Mouse (Mus musculus) hindbrain, embryonic 16.5 days (tissue): ENCODE measurements at regions not wholly inside any gene's neighbourhood (a gene's known extent, or its start where the extent isn't known, plus 50 kb on each side); places are given as distances from the start of the nearest gene placed in this dataset.

Source experiments
- ATAC-seq: fragments of 200-750 bp; cut with Nextera tagmentation; 2 replicates; pipeline ENCODE4 v1.8.0; 2017; ENCODE audit warnings: moderate TSS enrichment, moderate library complexity
- H3K27ac ChIP-seq: fragments of 300-500 bp; sonication (generic); 2 replicates; pipeline ENCODE4 v1.5.1; 2014; ENCODE audit warnings: low read depth, mild to moderate bottlenecking, control low read depth, low read length, moderate library complexity
- H3K27me3 ChIP-seq: fragments of 300-500 bp; sonication (generic); replicated peaks from 2 replicates; pipeline ENCODE4 v1.6.1; 2014; ENCODE audit warnings: low read length; ENCODE audit not compliant: control insufficient read depth, insufficient read depth
- H3K36me3 ChIP-seq: fragments of 300-500 bp; sonication (generic); 2 replicates; pipeline ENCODE4 v1.6.1; 2014; ENCODE audit warnings: mild to moderate bottlenecking, low read length, moderate library complexity, mixed read lengths; ENCODE audit not compliant: control insufficient read depth, insufficient read depth
- H3K4me1 ChIP-seq: fragments of 300-500 bp; sonication (generic); 2 replicates; pipeline ENCODE4 v1.6.1; 2014; ENCODE audit warnings: low read depth, low read length; ENCODE audit not compliant: control insufficient read depth, insufficient read depth
- H3K4me2 ChIP-seq: fragments of 300-500 bp; sonication (generic); 2 replicates; pipeline ENCODE4 v1.6.1; 2014; ENCODE audit warnings: mild to moderate bottlenecking, low read length, control low read depth, moderate library complexity
- H3K4me3 ChIP-seq: fragments of 300-500 bp; sonication (generic); 2 replicates; pipeline ENCODE4 v1.5.1; 2014; ENCODE audit warnings: mild to moderate bottlenecking, low read length, control low read depth, moderate library complexity
- H3K9ac ChIP-seq: fragments of 300-500 bp; sonication (generic); 2 replicates; pipeline ENCODE4 v1.6.1; 2014; ENCODE audit warnings: low read depth, mild to moderate bottlenecking, control low read depth, low read length, moderate library complexity
- H3K9me3 ChIP-seq: fragments of 300-500 bp; sonication (generic); 2 replicates; pipeline ENCODE4 v1.6.1; 2014; ENCODE audit warnings: mild to moderate bottlenecking, low read length, moderate library complexity; ENCODE audit not compliant: control insufficient read depth
- WGBS: fragments of 180-500 bp; shearing (Covaris S2); extraction: QIAGEN DNeasy Blood & Tissue Kit; methylation state at CpG from one replicate; pipeline ENCODE4 v1.1.7; 2014; 5-methylcytosine and 5-hydroxymethylcytosine counted together

GRCm38 (mm10) chr14:24877853-24878252 lies 390.9 kb downstream of the Rps24 start:
- 59% methylated on average over 3 of the region's 3 CpGs for WGBS
- Histone ChIP-seq H3K27ac (no peak overlapping the region), H3K4me2 (no peak overlapping the region)

GRCm38 (mm10) chr14:24886164-24886563 lies 399.2 kb downstream of the Rps24 start:
- 82% methylated on average over 1 of the region's 1 CpGs for WGBS
- H3K27ac ChIP-seq = no peak overlapping the region
- ATAC-seq = no peak
- H3K9ac ChIP-seq = no peak overlapping the region
- H3K27me3 ChIP-seq = no peaks in the 10 kb centered on the region
- no peak overlapping the region for H3K4me2 ChIP-seq
- no peaks in the 10 kb centered on the region for H3K9me3 ChIP-seq
- no peaks in the 10 kb centered on the region for H3K36me3 ChIP-seq
- H3K4me1 ChIP-seq = no peaks in the 10 kb centered on the region
- no peak overlapping the region for H3K4me3 ChIP-seq

More at GRCm38 (mm10) chr14:24877853-24878252, 390.9 kb downstream of the Rps24 start:
- no peak for ATAC-seq
- Histone ChIP-seq H3K4me1 (peaks cover 10% of the 10 kb centered on the region), H3K9ac (no peak overlapping the region), H3K27me3 (no peaks in the 10 kb centered on the region), H3K9me3 (no peaks in the 10 kb centered on the region), H3K4me3 (no peak overlapping the region), H3K36me3 (no peaks in the 10 kb centered on the region)

- Histone ChIP-seq H3K4me2 (no peak overlapping the region), H3K9me3 (no peaks in the 10 kb centered on the region), H3K36me3 (no peaks in the 10 kb centered on the region), H3K4me1 (no peaks in the 10 kb centered on the region), H3K27ac (no peak overlapping the region), H3K9ac (no peak overlapping the region), H3K4me3 (no peak overlapping the region), H3K27me3 (no peaks in the 10 kb centered on the region)
- WGBS = 86% methylated on average over 8 of the region's 8 CpGs
- ATAC-seq = no peak
Measured at GRCm38 (mm10) chr14:24886896-24887421, 400.0 kb downstream of the Rps24 start.

GRCm38 (mm10) chr14:24890856-24891255 lies 403.9 kb downstream of the Rps24 start:
- H3K27me3 ChIP-seq = no peaks in the 10 kb centered on the region
- H3K27ac ChIP-seq = no peak overlapping the region
- 85% methylated on average over 2 of the region's 2 CpGs for WGBS
- H3K9ac ChIP-seq = no peak overlapping the region
- no peak for ATAC-seq
- H3K9me3 ChIP-seq = no peaks in the 10 kb centered on the region
- no peak overlapping the region for H3K4me2 ChIP-seq
- no peak overlapping the region for H3K4me3 ChIP-seq
- no peaks in the 10 kb centered on the region for H3K4me1 ChIP-seq
- H3K36me3 ChIP-seq = no peaks in the 10 kb centered on the region

- no peak overlapping the region for H3K9ac ChIP-seq
- H3K36me3 ChIP-seq = no peaks in the 10 kb centered on the region
- peaks cover 5% of the 10 kb centered on the region; the same call in 1 of the 2 replicates for H3K9me3 ChIP-seq
- H3K27ac ChIP-seq = no peak overlapping the region
- no peak overlapping the region for H3K4me2 ChIP-seq
- no peak for ATAC-seq
- H3K4me3 ChIP-seq = no peak overlapping the region
- 74% methylated on average over 1 of the region's 1 CpGs for WGBS
- no peaks in the 10 kb centered on the region for H3K4me1 ChIP-seq
- H3K27me3 ChIP-seq = no peaks in the 10 kb centered on the region
Measured at GRCm38 (mm10) chr14:24895196-24895595, 408.3 kb downstream of the Rps24 start.

GRCm38 (mm10) chr14:24896681-24897080 lies 409.8 kb downstream of the Rps24 start:
- Histone ChIP-seq H3K4me3 (no peak overlapping the region), H3K27me3 (no peaks in the 10 kb centered on the region), H3K27ac (no peak overlapping the region), H3K9me3 (peaks cover 5% of the 10 kb centered on the region; the same call in 1 of the 2 replicates), H3K4me1 (peaks cover 4% of the 10 kb centered on the region), H3K36me3 (no peaks in the 10 kb centered on the region), H3K9ac (no peak overlapping the region), H3K4me2 (no peak overlapping the region)
- WGBS = 92% methylated on average over 5 of the region's 5 CpGs
- no peak for ATAC-seq

- Histone ChIP-seq H3K9me3 (peaks cover 5% of the 10 kb centered on the region; the same call in 1 of the 2 replicates), H3K4me1 (peaks cover 4% of the 10 kb centered on the region), H3K4me2 (no peak overlapping the region), H3K27me3 (no peaks in the 10 kb centered on the region), H3K4me3 (no peak overlapping the region), H3K9ac (no peak overlapping the region), H3K27ac (no peak overlapping the region), H3K36me3 (no peaks in the 10 kb centered on the region)
- WGBS = 59% methylated on average over 13 of the region's 13 CpGs
- 0 out of 2 replicates have a peak, but pooled peaks have one; percentile 40 for ATAC-seq
Measured at GRCm38 (mm10) chr14:24900501-24901179, 413.7 kb downstream of the Rps24 start.

- Histone ChIP-seq H3K4me3 (no peak overlapping the region), H3K27me3 (no peaks in the 10 kb centered on the region), H3K9me3 (peaks cover under 1% of the 10 kb centered on the region; the same call in 1 of the 2 replicates), H3K4me2 (no peak overlapping the region), H3K36me3 (no peaks in the 10 kb centered on the region), H3K9ac (no peak overlapping the region), H3K27ac (no peak overlapping the region), H3K4me1 (peaks cover 4% of the 10 kb centered on the region)
- ATAC-seq = no peak
- 85% methylated on average over 7 of the region's 7 CpGs for WGBS
Measured at GRCm38 (mm10) chr14:24901726-24902125, 414.8 kb downstream of the Rps24 start.

- no peak overlapping the region for H3K4me3 ChIP-seq
- no peaks in the 10 kb centered on the region for H3K36me3 ChIP-seq
- H3K9me3 ChIP-seq = no peaks in the 10 kb centered on the region
- peak; percentile 50; the same call in 1 of the 2 replicates for ATAC-seq
- H3K27me3 ChIP-seq = no peaks in the 10 kb centered on the region
- H3K4me2 ChIP-seq = no peak overlapping the region
- H3K27ac ChIP-seq = no peak overlapping the region
- WGBS = 16% methylated on average over 3 of the region's 4 CpGs
- H3K9ac ChIP-seq = no peak overlapping the region
- peaks cover 4% of the 10 kb centered on the region for H3K4me1 ChIP-seq
Measured at GRCm38 (mm10) chr14:24902870-24903269, 415.9 kb downstream of the Rps24 start.
